Mouse (Mus musculus) spleen, adult 12 weeks (tissue): Measurements from ENCODE around the gene Add2.

ENCODE experiments used
- DNase-seq: peaks from one replicate; pipeline ENCODE4 v3.0.0; 2022; ENCODE audit warnings: low spot score

Add2 gene

DNA sequence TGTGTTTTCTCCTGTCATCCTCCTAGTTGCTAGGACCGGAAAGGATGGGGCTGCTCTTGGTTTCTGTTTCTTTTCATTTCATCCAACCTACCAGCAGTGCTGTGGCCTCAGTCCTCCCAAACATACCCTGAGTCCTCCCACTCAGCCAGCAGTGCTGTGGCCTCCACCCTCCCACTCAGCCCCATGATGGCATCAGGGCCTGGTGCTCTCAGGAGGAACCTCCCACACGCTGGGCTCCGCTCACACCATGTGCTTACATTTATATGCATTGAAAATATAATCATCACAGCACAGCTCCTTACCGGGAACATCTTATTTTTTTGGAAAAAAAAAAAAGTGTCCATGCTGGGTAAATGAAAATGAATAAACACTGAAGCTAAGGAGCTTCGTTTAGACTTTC lies 20.0 kb downstream of the Add2 start:
- no peak for DNase-seq

DNA sequence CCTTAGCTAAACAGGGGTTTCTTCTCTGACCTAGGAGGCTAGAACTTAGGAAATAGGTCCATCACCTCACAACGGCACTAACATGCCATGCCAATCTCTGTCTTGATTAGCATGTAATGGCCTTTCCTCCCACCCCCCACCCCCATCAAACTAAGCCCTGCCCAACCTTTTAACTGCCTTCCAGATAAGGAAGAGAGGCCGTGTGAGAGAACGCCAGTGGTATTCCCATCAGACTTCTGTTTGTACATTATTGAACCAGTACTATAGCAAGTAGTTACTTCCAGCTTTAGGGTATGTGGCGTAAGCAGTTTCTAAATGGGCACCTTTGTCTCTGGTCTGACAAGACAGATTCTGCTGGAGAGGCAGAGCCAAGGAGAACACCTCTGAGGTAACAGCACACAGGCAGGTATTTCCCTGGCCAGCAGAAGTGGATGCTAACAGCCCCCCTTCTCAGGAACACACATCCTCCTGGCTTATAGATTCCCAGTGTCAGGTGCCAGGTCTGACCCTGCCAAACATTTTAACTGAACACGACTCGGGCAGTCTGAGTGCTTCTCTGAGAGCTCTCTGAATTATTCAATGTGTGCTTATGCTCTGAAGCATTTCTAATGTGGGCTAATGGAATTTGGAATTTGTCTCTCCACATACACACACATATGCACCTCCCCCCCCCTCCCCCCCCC lies 22.2 kb downstream of the Add2 start:
- no peak for DNase-seq

GRCm38 (mm10) chr6:86052032-86052459 lies 23.6 kb downstream of the Add2 start:
- no peak for DNase-seq

DNA sequence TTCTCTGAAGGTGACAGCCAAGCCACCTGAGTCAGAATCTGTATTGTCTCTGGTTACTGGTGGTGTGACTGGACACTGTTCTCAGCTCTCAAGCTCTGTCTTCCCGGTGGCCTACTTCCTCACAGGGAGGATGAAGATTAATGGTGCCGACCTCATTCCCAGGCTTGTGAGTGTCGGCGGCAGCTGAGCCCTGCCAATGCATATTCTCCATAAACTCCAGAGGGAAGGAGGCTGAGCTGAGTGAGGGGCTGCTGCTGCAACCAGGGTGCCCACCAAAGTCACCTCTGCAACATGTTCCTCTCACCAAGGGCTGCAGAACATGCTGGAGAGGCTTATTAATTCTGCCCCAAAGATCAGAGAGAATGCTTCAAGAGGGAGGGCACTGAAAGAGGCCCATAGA lies 24.1 kb downstream of the Add2 start:
- DNase-seq: no peak

DNA sequence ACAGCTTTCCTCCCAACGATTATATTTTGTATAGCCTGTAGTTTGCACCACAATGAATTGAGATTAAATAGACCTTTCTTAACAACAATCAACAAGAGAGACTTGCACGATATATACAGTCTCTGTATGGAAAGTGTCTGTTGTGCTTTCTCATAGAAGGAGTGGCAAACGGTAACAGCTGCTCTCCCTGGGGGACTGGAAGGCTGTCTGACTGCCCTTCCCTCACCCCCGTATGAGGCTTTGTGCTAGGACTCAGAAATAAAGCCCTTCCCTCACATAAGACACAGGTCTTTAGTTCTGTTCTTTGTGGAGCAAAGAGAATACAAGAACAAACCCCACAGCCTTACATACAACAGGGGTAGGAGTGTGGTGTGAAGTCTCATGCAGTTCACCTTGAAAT lies 24.6 kb downstream of the Add2 start:
- no peak for DNase-seq

- DNase-seq: no peak
These were observed 25.1 kb downstream of the Add2 start for GRCm38 (mm10) chr6:86053594-86053993.

GRCm38 (mm10) chr6:86058475-86058874 lies 30.0 kb downstream of the Add2 start:
- DNase-seq: no peak

DNA sequence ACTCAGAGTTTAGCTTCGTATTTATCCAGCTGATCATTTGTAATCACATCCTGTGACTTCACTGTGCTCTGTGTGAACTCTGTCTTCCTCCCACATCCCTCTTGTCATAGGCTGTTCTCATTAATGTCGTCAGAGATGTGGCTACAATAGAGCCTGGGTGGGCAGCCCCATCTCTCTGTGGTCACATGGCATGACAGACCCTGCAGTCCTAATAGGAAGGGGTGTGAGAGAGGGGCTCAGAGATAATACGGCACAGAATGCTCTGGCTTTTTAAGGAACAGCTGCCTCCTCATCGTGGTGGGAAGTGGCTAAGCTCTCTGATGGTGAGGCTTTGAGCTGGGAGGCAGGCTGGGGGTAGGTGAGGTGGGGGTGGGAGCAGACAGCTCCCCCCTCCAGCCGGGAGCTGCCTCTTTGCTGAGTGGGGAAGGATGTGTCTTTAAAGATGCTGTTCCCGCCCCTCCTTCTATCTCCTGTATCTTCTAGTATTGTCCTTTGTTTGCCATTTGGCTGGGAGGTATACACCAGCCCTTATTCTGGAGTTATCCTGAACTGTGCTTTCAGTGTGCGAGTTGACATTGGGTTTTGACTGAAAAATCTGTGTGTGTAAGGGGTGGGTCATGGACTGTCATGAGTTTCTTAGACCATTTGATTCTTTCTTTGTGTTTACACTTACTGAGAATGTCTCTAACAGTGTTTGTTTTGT lies 30.8 kb downstream of the Add2 start:
- no peak for DNase-seq

DNA sequence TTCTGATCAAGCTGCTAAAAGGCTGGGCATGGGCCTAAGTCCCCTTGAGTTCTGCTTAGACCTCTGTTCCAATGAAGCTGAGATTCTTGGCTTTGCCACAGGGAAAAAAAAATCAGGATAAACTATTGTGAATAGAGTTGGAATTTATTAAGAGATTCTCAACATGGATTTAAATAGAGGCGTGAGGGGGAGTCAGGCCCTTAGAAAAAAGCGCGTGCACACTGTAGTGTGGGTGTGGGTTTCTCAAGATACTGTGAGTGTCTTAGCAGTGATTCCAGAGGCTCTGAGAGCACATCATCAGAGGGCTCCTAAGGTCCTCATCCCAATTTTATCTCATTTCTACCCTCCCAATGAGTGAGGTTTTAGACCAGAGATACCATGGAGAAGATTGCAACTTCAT lies 31.7 kb downstream of the Add2 start:
- DNase-seq: no peak

DNA sequence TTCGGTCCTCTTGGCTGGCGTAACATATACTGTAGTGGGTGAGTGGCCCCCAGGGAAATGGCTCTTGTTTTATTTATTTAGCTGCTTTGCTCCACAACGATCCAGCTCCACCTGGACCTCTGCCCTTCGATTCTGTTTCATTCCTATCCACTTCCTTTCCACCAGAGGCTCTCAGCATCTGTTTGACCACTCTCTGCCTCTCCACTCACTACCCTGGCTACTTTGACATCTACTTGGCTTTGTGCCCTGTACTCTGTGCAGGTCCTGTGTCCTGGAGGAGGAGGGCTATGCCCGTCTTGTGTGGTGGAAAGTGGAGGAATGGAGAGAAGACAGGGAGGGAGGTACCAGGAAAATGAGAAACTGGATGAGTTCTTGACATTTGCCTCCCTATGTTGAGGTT lies 33.7 kb downstream of the Add2 start:
- no peak for DNase-seq

DNA sequence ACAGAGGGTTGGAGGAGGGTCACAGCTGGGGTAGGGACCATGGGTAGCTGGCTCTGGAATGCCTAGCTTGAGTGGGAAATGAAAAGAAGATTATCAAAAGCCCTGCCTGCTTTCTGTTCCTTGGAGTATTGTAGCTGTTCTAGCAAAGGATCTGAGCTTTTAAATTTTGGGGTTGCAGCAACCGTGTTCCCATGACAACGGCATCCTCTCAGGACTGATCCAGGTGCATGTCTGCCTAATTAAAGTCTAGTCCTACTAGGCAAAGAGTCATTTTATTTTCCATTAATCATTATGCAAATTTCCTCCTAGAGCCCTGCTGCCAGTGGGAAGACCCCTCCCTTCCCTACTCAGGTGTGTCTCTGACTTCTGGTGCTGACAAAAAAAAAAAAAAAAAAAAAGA lies 34.2 kb downstream of the Add2 start:
- no peak for DNase-seq

DNA sequence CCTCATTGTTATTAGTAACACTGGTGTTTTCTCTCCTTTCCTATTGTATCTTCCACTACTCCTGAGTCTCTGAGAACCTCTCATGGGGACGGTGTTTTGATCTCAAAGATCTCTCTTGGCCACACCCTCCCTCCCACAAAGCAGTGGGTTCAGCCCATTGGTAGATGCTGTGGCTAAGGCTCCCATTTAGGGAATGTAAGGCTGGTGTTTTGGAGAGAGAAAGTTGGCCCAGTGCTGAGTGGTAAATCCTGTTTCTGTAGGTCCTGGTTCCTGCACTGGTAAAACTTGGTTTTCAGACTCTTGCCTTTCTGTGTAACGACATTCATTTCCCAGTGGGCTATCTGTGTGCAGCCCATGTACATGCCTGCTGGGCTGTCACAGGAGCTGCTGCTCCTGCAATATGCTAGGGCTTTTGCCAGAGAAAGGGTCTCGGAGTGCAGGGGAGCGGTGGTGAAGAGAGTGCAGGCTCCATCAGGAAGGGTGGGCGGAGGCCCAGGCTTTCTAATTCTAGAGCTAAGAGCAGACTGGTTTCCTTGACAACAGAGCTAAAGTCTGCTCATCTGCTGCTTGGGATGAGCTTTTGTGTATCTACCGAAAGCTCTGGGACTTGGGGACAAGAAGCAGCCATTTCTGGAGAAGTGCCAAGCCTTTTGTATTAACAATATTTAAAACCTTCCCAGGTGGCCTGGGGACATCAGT lies 36.0 kb downstream of the Add2 start:
- no peak for DNase-seq

- DNase-seq: no peak
These were observed 38.2 kb downstream of the Add2 start for GRCm38 (mm10) chr6:86066727-86067126.

DNA sequence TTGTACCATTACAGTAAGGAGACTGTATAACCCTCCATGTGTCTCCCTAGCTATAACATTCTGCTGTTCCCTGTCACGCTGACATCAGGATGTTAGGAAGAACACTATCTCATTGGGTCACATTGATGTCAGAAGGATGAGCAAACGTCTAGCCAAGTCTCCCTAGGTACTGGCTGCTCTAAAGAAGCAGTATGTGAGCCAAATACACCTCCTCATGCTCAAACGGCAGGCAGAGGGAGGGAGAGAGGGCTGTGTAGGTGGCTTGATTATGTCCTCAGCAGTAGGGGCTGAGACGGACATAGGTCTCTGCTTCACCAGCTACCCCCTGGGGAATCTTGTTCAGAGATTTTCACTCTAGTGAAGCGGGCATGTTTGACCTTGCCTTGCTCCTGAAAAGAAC lies 38.7 kb downstream of the Add2 start:
- DNase-seq: no peak

GRCm38 (mm10) chr6:86069009-86069408 lies 40.5 kb downstream of the Add2 start:
- DNase-seq: no peak

DNA sequence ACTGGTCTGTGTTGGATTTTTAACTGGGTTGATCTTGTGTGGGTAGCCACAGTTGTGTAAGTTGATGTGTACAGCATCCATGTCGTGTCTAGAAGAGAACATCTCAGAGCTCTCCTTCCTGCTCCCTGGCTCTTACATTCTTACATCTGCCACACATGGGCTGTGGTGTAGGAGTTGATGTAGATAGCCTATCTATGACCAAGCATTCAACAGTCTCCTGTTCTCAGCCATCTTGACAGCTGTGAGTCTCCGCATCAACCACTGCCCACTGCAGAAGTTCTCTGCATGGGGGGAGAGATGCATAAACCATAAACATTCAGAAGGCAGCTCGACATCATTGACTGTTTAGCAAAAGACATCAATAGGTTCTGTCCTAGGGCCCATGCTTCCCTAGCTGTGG lies 41.4 kb downstream of the Add2 start:
- DNase-seq: no peak

- no peak for DNase-seq
These were observed 41.8 kb downstream of the Add2 start for GRCm38 (mm10) chr6:86070277-86070676.

- no peak for DNase-seq
These were observed 45.4 kb downstream of the Add2 start for GRCm38 (mm10) chr6:86073882-86074281.

GRCm38 (mm10) chr6:86074538-86075204 lies 46.2 kb downstream of the Add2 start:
- DNase-seq: no peak

DNA sequence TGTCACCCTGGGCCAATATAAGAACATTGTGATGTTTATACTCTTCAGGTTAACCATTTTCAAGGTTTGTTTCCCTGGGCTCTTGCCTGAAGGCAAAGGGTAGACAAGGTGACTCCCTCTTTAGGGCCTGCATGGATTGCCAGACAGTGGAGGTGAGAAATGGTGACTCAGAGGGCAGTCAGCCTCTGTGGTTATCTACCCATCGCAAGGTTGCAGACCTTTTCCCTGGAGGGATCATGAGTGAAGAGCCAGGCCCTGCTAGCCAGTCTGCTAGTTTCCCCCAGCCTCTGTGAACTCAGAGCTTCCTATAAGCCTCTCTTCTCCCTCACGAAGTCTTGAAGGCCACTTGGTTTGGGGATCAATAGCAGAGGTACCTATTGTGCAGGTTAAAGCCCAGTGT lies 48.0 kb downstream of the Add2 start:
- no peak for DNase-seq

DNA sequence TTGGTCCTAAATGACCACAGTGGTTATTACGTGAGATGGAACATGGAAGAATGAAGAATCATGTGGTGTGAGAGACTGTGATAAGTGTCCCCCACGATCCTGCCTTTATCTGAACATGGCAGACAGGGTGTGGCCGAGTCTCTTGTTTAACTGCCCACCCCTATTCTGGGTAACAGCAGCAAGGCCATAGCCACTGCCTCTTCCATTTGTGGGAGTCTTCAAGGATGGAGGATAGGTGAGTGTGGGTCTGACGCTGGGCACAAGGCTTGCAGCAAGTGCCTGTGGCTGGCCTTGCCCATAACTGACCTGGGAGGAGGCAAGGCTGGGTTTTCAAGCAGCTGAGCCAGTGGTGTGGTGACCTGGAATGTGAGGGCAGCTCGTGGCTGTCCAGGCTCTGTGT lies 49.4 kb downstream of the Add2 start:
- DNase-seq: peak; percentile 67

- DNase-seq: peak; percentile 27
These were observed 50.0 kb downstream of the Add2 start for GRCm38 (mm10) chr6:86078361-86079010.
